Mouse (Mus musculus): Measurements from ENCODE around the gene Sord. TPM values are rescaled to one million over a fixed set of nuclear protein-coding genes. Genes with fewer than 3 reads are reported as not detected.

Gene Sord
- polyA plus RNA-seq, 1 experiment from 2014 or later, result 17.4 TPM

DNA sequence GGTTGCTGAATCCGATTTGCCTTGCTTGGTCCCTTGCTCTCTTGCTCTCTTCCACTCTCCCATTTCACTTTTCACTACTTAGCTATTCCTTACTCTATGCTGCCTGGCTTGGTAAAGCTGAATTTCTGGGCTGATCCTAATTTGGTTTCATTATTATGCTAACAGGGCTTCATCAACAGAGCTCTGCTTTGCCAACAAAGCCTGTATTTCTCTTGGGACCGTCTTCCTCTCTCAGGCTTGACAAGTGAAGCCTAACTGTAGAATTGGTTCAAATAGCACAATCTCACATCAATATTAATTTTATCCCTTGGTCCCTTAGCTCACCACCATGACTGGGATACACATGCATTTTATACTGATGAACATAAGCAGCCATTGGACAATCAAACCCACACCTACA lies 77.0 kb downstream of the Sord start:
- Histone ChIP-seq H3K4me3 (no peak overlapping the region), H3K4me2 (replicated peaks) (no peak overlapping the region), H3K27me3 (replicated peaks) (peaks cover 47% of the 10 kb centered on the region), H3K4me1 (peaks cover 10% of the 10 kb centered on the region; the same call in 1 of the 2 replicates), H3K27ac (no peak overlapping the region), H3K9ac (no peak overlapping the region), H3K36me3 (no peaks in the 10 kb centered on the region), H3K9me3 (no peaks in the 10 kb centered on the region)
- 41% methylated on average over 2 of the region's 2 CpGs for WGBS
- no peak for ATAC-seq (ENCODE audit: low FRiP score, low read depth)

DNA sequence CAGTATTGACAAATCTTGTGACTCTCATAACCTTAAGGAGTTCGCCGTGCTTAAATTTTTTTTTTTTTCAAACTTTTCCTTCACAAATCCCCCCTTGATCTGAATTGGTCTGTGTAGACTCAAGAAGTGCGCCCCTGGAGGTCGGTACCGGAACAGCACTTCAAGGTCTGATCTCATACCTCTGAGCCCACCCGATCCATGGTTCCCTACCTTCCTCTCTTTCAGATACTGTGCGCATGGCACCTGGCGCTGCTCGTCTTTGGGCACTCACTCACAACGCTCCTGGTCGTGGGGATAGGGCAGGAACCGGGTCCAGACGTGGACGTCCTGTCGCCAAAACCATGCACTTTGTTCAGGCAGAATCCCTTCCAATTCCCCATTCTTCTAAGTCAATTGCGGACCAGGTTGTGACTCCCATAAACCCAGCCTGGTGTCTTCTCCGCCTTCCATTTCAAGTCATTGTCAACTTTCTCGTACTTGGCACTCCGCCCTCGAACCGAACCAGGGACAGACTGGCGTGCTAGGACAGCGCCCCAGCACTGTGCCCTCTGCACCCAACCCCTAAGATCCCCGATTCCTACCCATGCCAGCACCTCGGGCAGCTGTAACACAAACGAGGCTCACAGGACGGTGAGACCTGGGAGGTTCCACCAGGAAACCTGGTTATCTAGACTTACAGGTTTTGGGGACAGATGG lies 78.3 kb downstream of the Sord start:
- Histone ChIP-seq H3K27me3 (replicated peaks) (peaks cover 43% of the 10 kb centered on the region), H3K36me3 (no peaks in the 10 kb centered on the region), H3K4me1 (peaks cover 10% of the 10 kb centered on the region; the same call in 1 of the 2 replicates), H3K9me3 (no peaks in the 10 kb centered on the region), H3K4me3 (no peak overlapping the region), H3K9ac (no peak overlapping the region), H3K4me2 (replicated peaks) (peak overlapping the region; percentile 50), H3K27ac (no peak overlapping the region)
- peak; percentile 53; the same call in 1 of the 2 replicates for ATAC-seq (ENCODE audit: low FRiP score, low read depth)
- WGBS, result 4% methylated on average over 27 of the region's 27 CpGs

GRCm38 (mm10) chr2:122313536-122313935 lies 79.0 kb downstream of the Sord start, which contains the start of gene Duoxa1:
TSS of gene Duoxa1 (minus strand) at chr2:122313730.
- H3K9ac ChIP-seq, result no peak within 1 kb of the TSS
- H3K4me1 ChIP-seq, result peaks cover 10% of the 10 kb centered on the region; the same call in 1 of the 2 replicates
- WGBS, result 6% methylated on average over 24 of the region's 24 CpGs
- H3K27ac ChIP-seq, result no peak within 1 kb of the TSS
- H3K36me3 ChIP-seq, result no peaks in the 10 kb centered on the region
- peaks cover 43% of the 10 kb centered on the region for H3K27me3 ChIP-seq (replicated peaks)
- H3K9me3 ChIP-seq, result no peaks in the 10 kb centered on the region
- H3K4me3 ChIP-seq, result no peak within 1 kb of the TSS
- H3K4me2 ChIP-seq (replicated peaks), result peak within 1 kb of the TSS; percentile 50
- no peak for ATAC-seq (ENCODE audit: low FRiP score, low read depth)

Other genes starting within 250 kb of the Sord start
- 12.0 and 12.9 TPM in 2 replicates for gene Eif3j1, start 206.2 kb upstream of the Sord start, polyA plus RNA-seq (2016; fragmentation: Nextera tagmentation; extraction: Ambion mirVana)
- 9.6 and 10.5 TPM in 2 replicates for gene Spg11, start 116.4 kb upstream of the Sord start, polyA plus RNA-seq (2016; fragmentation: Nextera tagmentation; extraction: Ambion mirVana)
- 115 and 118 TPM in 2 replicates for gene B2m, start 87.1 kb upstream of the Sord start, polyA plus RNA-seq (2016; fragmentation: Nextera tagmentation; extraction: Ambion mirVana)
- gene Trim69, start 74.0 kb upstream of the Sord start, polyA plus RNA-seq (2016; fragmentation: Nextera tagmentation; extraction: Ambion mirVana), result not detected in 2 replicates
- not detected in 2 replicates for gene Patl2, start 48.6 kb upstream of the Sord start, polyA plus RNA-seq (2016; fragmentation: Nextera tagmentation; extraction: Ambion mirVana)
- gene Terb2, start 48.5 kb upstream of the Sord start, polyA plus RNA-seq (2016; fragmentation: Nextera tagmentation; extraction: Ambion mirVana), result not detected in 2 replicates
- gene Duox2, start 63.7 kb downstream of the Sord start, polyA plus RNA-seq (2016; fragmentation: Nextera tagmentation; extraction: Ambion mirVana), result 0.04 TPM in 1 of 2 replicates, not detected in the other
- gene Duoxa2, start 64.2 kb downstream of the Sord start, polyA plus RNA-seq (2016; fragmentation: Nextera tagmentation; extraction: Ambion mirVana), result not detected in 2 replicates
- gene Duoxa1, start 79.0 kb downstream of the Sord start, polyA plus RNA-seq (2016; fragmentation: Nextera tagmentation; extraction: Ambion mirVana), result 0.23 TPM in 1 of 2 replicates, not detected in the other
- 0.10 and 0.15 TPM in 2 replicates for gene Duox1, start 80.9 kb downstream of the Sord start, polyA plus RNA-seq (2016; fragmentation: Nextera tagmentation; extraction: Ambion mirVana)
- 12.2 and 15.1 TPM in 2 replicates for gene Shf, start 134.4 kb downstream of the Sord start, polyA plus RNA-seq (2016; fragmentation: Nextera tagmentation; extraction: Ambion mirVana)
- gene Slc28a2, start 191.7 kb downstream of the Sord start, polyA plus RNA-seq (2016; fragmentation: Nextera tagmentation; extraction: Ambion mirVana), result 0.28 TPM in 1 of 2 replicates, not detected in the other

Data from neural tube, embryonic 12.5 days (tissue).